Mouse (Mus musculus) forebrain, embryonic 13.5 days (tissue): ENCODE results near the gene Tyw5. TPM values are rescaled to one million over a fixed set of nuclear protein-coding genes. Genes with fewer than 3 reads are reported as not detected.

ENCODE experiments used
- ATAC-seq: fragments of 200-750 bp; cut with Nextera tagmentation; 2 replicates; pipeline ENCODE4 v1.8.0; 2017
- H3K27ac ChIP-seq: fragments of 300-500 bp; sonication (generic); 2 replicates; pipeline ENCODE4 v1.5.1; 2015; ENCODE audit warnings: inconsistent platforms, mild to moderate bottlenecking, moderate library complexity
- H3K27me3 ChIP-seq: fragments of 300-500 bp; sonication (generic); 2 replicates; pipeline ENCODE4 v1.6.1; 2015; ENCODE audit warnings: mild to moderate bottlenecking, inconsistent platforms
- H3K36me3 ChIP-seq: fragments of 300-500 bp; sonication (generic); 2 replicates; pipeline ENCODE4 v1.6.1; 2015; ENCODE audit warnings: mild to moderate bottlenecking, inconsistent platforms; ENCODE audit not compliant: poor library complexity, severe bottlenecking
- H3K4me1 ChIP-seq: fragments of 300-500 bp; sonication (generic); 2 replicates; pipeline ENCODE4 v1.6.1; 2015; ENCODE audit warnings: inconsistent platforms
- H3K4me2 ChIP-seq: fragments of 300-500 bp; sonication (generic); 2 replicates; pipeline ENCODE4 v1.6.1; 2015; ENCODE audit warnings: inconsistent platforms, mild to moderate bottlenecking, moderate library complexity
- H3K4me3 ChIP-seq: fragments of 300-500 bp; sonication (generic); 2 replicates; pipeline ENCODE4 v1.5.1; 2015; ENCODE audit warnings: mild to moderate bottlenecking, inconsistent platforms
- H3K9ac ChIP-seq: fragments of 300-500 bp; sonication (generic); 2 replicates; pipeline ENCODE4 v1.6.1; 2015; ENCODE audit warnings: mild to moderate bottlenecking, inconsistent platforms
- H3K9me3 ChIP-seq: fragments of 300-500 bp; sonication (generic); replicated peaks from 2 replicates; pipeline ENCODE4 v1.6.1; 2016; ENCODE audit warnings: inconsistent platforms
- WGBS: fragments of 180-500 bp; shearing (Covaris S2); methylation state at CpG from one replicate; pipeline ENCODE4 v1.1.7; 2015; 5-methylcytosine and 5-hydroxymethylcytosine counted together
- polyA plus RNA-seq: library from polyadenylated mRNA; unstranded; fragments of >200 nt; fragmentation: Nextera tagmentation; extraction: Ambion mirVana; gene quantifications from 2 replicates; pipeline ENCODE4 v1.2.1, GENCODE M21; 2015

Tyw5 gene
- polyA plus RNA-seq: 22.7 and 23.1 TPM in 2 replicates

- Histone ChIP-seq H3K27ac (peak within 1 kb of the TSS; percentile 77), H3K9ac (peak within 1 kb of the TSS; percentile 80), H3K27me3 (no peaks in the 10 kb centered on the region), H3K36me3 (no peaks in the 10 kb centered on the region), H3K4me3 (peak within 1 kb of the TSS; percentile 65), H3K4me1 (peaks cover 34% of the 10 kb centered on the region), H3K4me2 (peak within 1 kb of the TSS; percentile 75), H3K9me3 (no peaks in the 10 kb centered on the region)
- under 1% methylated on average over 71 of the region's 72 CpGs for WGBS
- ATAC-seq: peak; percentile 94
Measured at GRCm38 (mm10) chr1:57406187-57407151, at the start of gene Tyw5, which contains the start of gene Maip1. Tyw5 (minus strand) TSS chr1:57407101. Maip1 (plus strand) TSS chr1:57406328.

DNA sequence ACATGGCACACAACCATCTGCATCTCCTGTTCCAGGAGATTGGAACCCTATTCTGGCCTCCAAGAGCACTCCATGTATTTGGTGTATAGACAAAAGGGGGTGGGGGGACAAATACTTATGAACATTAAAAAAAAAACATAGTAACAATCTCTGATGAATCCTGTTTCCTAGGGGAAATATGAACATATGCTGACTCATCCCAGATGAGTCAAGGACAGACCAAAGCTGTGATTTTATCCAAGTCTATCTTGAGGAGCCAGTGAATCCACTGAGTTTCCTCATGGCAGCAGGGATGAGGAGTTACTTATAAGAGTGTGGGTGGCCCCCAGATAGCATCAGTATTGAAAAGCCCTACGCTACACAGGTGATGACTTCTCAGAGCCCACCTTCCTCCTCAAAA is 43.3 kb upstream of the Tyw5 start:
- no peak overlapping the region for H3K4me2 ChIP-seq
- no peak overlapping the region for H3K9ac ChIP-seq
- no peaks in the 10 kb centered on the region for H3K4me1 ChIP-seq
- WGBS: 96% methylated on average over 1 of the region's 1 CpGs
- H3K9me3 ChIP-seq: no peaks in the 10 kb centered on the region
- no peaks in the 10 kb centered on the region for H3K36me3 ChIP-seq
- no peak for ATAC-seq
- H3K4me3 ChIP-seq: no peak overlapping the region
- H3K27me3 ChIP-seq: no peaks in the 10 kb centered on the region
- no peak overlapping the region for H3K27ac ChIP-seq

- Histone ChIP-seq H3K4me2 (no peak overlapping the region), H3K27me3 (no peaks in the 10 kb centered on the region), H3K4me1 (no peaks in the 10 kb centered on the region), H3K27ac (no peak overlapping the region), H3K9ac (no peak overlapping the region), H3K4me3 (no peak overlapping the region), H3K36me3 (no peaks in the 10 kb centered on the region), H3K9me3 (no peaks in the 10 kb centered on the region)
- no peak for ATAC-seq
- WGBS: 69% methylated on average over 10 of the region's 10 CpGs
Measured at GRCm38 (mm10) chr1:57445679-57446078, 38.8 kb upstream of the Tyw5 start.

DNA sequence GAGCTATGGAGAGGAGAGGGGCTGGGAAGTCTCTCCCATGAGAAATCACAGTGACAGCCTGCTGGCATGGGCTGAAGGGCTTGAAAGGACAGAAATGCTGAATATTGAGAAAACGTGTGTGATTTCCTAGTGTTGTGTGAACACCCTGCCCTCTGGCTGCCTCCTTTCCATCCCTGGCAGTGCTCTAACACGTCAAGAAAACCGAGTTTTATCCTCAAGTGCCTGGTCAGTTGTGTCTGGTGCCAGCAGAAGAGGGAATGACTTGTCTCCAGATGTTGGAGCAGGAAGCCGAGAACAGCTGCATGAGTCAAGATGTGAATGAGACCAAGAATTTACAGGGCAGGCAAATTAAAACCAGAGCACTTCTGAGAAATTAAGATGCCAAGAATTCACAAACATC is 33.9 kb upstream of the Tyw5 start:
- Histone ChIP-seq H3K9ac (no peak overlapping the region), H3K4me1 (peaks cover 15% of the 10 kb centered on the region), H3K9me3 (no peaks in the 10 kb centered on the region), H3K4me2 (no peak overlapping the region), H3K4me3 (no peak overlapping the region), H3K27me3 (no peaks in the 10 kb centered on the region), H3K27ac (no peak overlapping the region), H3K36me3 (no peaks in the 10 kb centered on the region)
- no peak for ATAC-seq
- WGBS: 63% methylated on average over 4 of the region's 4 CpGs

- Histone ChIP-seq H3K27me3 (no peaks in the 10 kb centered on the region), H3K4me3 (no peak overlapping the region), H3K4me1 (peaks cover 15% of the 10 kb centered on the region), H3K27ac (no peak overlapping the region), H3K9me3 (no peaks in the 10 kb centered on the region), H3K36me3 (no peaks in the 10 kb centered on the region), H3K9ac (no peak overlapping the region), H3K4me2 (no peak overlapping the region)
- 80% methylated on average over 6 of the region's 6 CpGs for WGBS
- no peak for ATAC-seq
Measured at GRCm38 (mm10) chr1:57439026-57439425, 32.1 kb upstream of the Tyw5 start.

DNA sequence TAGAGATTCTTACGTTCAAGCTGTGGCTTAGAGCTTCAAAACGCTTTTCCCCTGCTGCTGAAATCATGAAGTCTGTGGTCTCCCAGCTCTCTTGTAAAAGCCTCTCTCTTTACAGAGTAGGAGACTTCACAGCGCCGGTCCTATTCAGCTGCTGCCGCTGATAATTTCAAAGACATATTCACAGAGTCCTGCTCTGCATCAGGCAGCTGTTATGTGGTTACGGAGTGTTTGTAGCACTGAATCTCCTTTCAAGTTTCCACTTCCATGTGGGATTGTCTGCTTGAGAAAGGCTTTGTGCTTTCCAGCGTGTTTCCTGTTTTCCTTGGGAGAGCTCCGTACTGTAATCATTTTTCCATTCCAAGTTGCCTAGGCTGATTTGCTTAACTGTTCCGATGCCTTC is 30.1 kb upstream of the Tyw5 start:
- Histone ChIP-seq H3K9ac (peak overlapping the region; percentile 45; the same call in 1 of the 2 replicates), H3K4me3 (no peak overlapping the region), H3K4me1 (peaks cover 15% of the 10 kb centered on the region), H3K36me3 (no peaks in the 10 kb centered on the region), H3K9me3 (no peaks in the 10 kb centered on the region), H3K4me2 (peak overlapping the region; percentile 42), H3K27me3 (no peaks in the 10 kb centered on the region), H3K27ac (peak overlapping the region; percentile 35; the same call in 1 of the 2 replicates)
- ATAC-seq: peak; percentile 85
- 28% methylated on average over 9 of the region's 9 CpGs for WGBS

DNA sequence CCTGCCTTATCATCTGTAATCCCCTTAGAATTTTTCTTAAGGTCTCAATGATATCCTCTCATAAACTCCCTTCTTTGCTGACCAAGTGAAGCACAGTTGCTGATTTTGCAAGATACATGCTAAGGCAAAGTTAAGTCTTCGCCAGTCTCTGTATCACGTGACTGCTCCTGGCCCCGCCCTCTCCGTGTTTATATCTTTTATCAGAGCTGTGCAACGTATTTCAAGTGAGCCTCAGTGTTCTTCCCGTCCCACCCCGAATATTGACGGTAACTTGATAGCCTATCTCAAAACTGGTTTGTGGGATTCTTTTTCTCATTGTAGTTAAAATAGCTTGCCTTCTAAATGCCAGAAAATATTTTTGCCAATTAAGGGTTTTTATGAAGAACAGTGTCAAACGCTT is 29.5 kb upstream of the Tyw5 start:
- H3K4me3 ChIP-seq: no peak overlapping the region
- no peak; the same call in 1 of the 2 replicates for ATAC-seq
- 63% methylated on average over 9 of the region's 9 CpGs for WGBS

DNA sequence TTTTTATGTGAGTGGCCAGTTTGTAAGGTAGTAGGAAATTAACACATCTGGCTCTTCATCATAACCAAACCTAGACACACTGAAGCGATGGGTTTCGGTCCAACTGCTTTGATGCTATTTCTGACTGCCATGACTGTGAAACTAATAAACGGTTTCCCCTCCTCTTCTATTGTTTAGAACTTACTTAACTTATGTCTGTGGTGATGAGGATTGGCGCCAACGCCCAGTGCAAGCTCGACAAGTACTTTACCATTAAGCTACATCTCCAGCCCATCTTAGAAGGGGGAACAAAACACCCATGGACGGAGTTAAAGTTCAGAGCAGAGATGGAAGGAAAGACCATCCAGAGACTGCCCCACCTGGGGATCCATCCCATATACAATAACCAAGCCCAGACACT is 26.2 kb upstream of the Tyw5 start:
- Histone ChIP-seq H3K36me3 (no peaks in the 10 kb centered on the region), H3K27ac (no peak overlapping the region), H3K9ac (no peak overlapping the region), H3K4me1 (peaks cover 33% of the 10 kb centered on the region), H3K27me3 (no peaks in the 10 kb centered on the region), H3K4me2 (no peak overlapping the region), H3K9me3 (no peaks in the 10 kb centered on the region), H3K4me3 (no peak overlapping the region)
- ATAC-seq: no peak
- 89% methylated on average over 7 of the region's 7 CpGs for WGBS

More for the DNA sequence above, 29.5 kb upstream of the Tyw5 start:
- peak overlapping the region; percentile 42 for H3K4me2 ChIP-seq
- H3K27ac ChIP-seq: 0 out of 2 replicates have a peak overlapping the region, but pooled peaks have one; percentile 35
- no peak overlapping the region for H3K9ac ChIP-seq
- H3K36me3 ChIP-seq: no peaks in the 10 kb centered on the region
- H3K4me1 ChIP-seq: peaks cover 15% of the 10 kb centered on the region
- H3K27me3 ChIP-seq: no peaks in the 10 kb centered on the region
- H3K9me3 ChIP-seq: no peaks in the 10 kb centered on the region

GRCm38 (mm10) chr1:57429786-57430483 is 23.0 kb upstream of the Tyw5 start:
- Histone ChIP-seq H3K27me3 (no peaks in the 10 kb centered on the region), H3K4me1 (peaks cover 18% of the 10 kb centered on the region), H3K9me3 (no peaks in the 10 kb centered on the region), H3K4me3 (0 out of 2 replicates have a peak overlapping the region, but pooled peaks have one; percentile 13), H3K9ac (peak overlapping the region; percentile 54; the same call in 1 of the 2 replicates), H3K27ac (peak overlapping the region; percentile 4; the same call in 1 of the 2 replicates), H3K4me2 (peak overlapping the region; percentile 49), H3K36me3 (no peaks in the 10 kb centered on the region)
- 2% methylated on average over 12 of the region's 12 CpGs for WGBS
- peak; percentile 50 for ATAC-seq

DNA sequence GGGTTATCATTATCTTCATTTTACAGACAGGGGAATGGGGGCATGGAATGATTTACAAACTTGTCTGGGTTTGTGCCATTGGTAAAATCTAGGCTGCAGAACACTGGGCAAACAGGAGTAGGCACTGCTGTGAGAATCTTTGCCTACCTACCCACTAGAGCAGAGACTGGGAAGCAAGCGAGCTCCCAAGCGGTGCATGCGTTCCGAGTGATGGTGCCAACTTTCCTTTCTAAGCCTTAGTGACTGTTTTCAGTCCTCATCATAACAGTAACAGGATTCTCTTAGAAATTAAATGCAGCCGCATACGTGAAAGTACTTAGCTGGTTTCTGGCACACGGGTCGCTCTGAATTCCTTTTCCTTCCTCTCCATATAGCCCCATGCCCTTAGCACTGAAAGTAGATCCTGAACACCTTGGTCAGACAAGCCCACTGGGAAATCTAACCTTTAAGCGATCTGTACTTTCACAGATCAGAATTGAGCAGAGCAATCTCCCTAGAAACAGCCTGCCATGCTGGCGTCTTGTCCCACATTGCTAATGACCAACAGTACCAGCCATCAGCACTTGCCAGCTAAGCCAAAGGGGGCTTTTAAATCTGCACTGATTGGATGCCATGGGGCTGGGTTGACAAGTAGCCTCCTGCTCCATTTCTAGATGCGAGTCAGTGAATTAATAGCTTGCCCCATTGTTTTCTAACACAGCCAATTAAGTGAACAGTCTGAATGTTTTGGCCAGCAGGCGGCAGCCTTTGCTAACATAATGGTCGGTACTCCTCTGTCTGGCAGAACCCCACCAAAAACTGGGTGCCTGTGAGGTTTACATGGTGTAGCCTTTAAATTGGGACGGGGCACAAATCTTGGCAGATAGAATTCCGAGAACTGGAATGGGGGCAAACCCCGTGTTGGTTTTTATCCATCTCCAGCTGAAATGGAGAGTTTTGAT is 21.7 kb upstream of the Tyw5 start:
- Histone ChIP-seq H3K9me3 (no peaks in the 10 kb centered on the region), H3K4me3 (0 out of 2 replicates have a peak overlapping the region, but pooled peaks have one; percentile 12), H3K27me3 (no peaks in the 10 kb centered on the region), H3K36me3 (no peaks in the 10 kb centered on the region), H3K9ac (peak overlapping the region; percentile 30; the same call in 1 of the 2 replicates), H3K4me1 (peaks cover 18% of the 10 kb centered on the region), H3K4me2 (peak overlapping the region; percentile 55), H3K27ac (peak overlapping the region; percentile 51; the same call in 1 of the 2 replicates)
- ATAC-seq: peak; percentile 93
- WGBS: 41% methylated on average over 16 of the region's 16 CpGs

GRCm38 (mm10) chr1:57423696-57424095 is 16.8 kb upstream of the Tyw5 start:
- H3K9me3 ChIP-seq: no peaks in the 10 kb centered on the region
- H3K4me2 ChIP-seq: no peak overlapping the region
- H3K27ac ChIP-seq: no peak overlapping the region
- H3K27me3 ChIP-seq: no peaks in the 10 kb centered on the region
- H3K9ac ChIP-seq: no peak overlapping the region
- peak; percentile 70; the same call in 1 of the 2 replicates for ATAC-seq
- WGBS: 11% methylated on average over 1 of the region's 1 CpGs
- no peak overlapping the region for H3K4me3 ChIP-seq
- no peaks in the 10 kb centered on the region for H3K36me3 ChIP-seq
- peaks cover 5% of the 10 kb centered on the region for H3K4me1 ChIP-seq
